Mouse (Mus musculus): Measurements from ENCODE around the gene Mtnr1a. TPM values are rescaled to one million over a fixed set of nuclear protein-coding genes. Genes with fewer than 3 reads are reported as not detected.
A peak's percentile ranks its signal among the peaks of the same experiment; 100 is the strongest.

The Mtnr1a gene
- polyA plus RNA-seq (2012; rRNA removed), result 0.26 and 0.36 TPM in 2 replicates
- 0.12 TPM in 1 of 2 replicates, not detected in the other for polyA plus RNA-seq (2014; fragmentation: Nextera tagmentation; extraction: Ambion mirVana)

DNA sequence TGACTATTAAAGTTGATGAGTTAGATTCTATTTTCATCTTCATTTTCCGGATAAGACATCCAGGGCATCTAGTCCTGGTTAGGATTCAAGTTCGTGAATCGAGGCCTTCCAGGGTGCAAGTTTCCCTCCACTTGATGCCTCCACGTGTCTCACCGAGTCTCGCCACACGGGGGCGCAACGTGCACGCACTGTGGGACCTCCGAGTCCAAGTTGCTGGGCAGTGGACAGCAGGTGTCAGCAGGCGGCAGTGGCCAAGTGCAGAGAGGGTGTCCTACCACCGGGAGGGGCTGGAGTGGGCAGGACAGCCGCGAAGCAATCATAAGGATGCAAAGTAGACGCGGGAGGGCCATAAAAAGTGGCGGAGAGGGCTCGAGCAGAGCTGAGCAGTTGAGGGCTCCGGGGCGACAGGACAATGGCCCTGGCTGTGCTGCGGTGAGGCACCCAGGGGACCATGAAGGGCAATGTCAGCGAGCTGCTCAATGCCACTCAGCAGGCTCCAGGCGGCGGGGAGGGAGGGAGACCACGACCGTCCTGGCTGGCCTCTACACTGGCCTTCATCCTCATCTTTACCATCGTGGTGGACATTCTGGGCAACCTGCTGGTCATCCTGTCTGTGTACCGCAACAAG lies at the start of gene Mtnr1a:
Gene Mtnr1a (plus strand): TSS at position 379 of the 628 bp plus-strand sequence.
- H3K9ac ChIP-seq (ENCODE audit: low read depth, low read length, severe bottlenecking), result no peak within 1 kb of the TSS

DNA sequence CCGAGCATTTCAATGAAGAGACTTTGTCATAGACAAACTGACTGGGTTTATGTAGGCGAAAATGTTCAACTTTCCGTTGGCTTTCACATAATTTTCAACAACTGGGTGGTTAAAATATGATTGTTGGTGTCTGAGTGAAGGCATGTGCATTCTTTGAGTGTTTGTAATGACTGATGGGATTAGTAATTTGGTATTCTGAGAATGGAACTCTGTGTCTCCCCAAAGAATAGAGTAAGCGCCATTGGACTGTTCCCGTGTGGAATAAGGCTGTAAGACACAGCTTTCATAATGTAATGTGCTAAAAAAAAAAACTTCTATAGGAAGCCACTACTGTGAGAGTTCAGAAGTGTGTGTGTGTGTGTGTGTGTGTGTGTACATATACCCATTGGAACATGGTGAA lies 49.7 kb upstream of the Mtnr1a start:
- TF ChIP-seq POLR2A (IDR thresholded peaks at IDR 0.05; ENCODE audit: borderline replicate concordance, extremely low read depth, insufficient read depth, insufficient read length), result no peak
- peaks cover 65% of the 10 kb centered on the region for H3K36me3 ChIP-seq (ENCODE audit: control insufficient read depth, insufficient read depth, low read length)
- H3K9ac ChIP-seq (ENCODE audit: low read depth, low read length, severe bottlenecking), result no peak overlapping the region
- no peak for ATAC-seq (ENCODE audit: low FRiP score, low read depth)
- H3K4me2 ChIP-seq (replicated peaks; ENCODE audit: low read depth, low read length, severe bottlenecking), result no peak overlapping the region
- no peak overlapping the region for H3K27ac ChIP-seq (replicated peaks; ENCODE audit: low read depth, low read length)
- no peaks in the 10 kb centered on the region for H3K27me3 ChIP-seq (ENCODE audit: control insufficient read depth, insufficient read depth, low read length)
- H3K4me3 ChIP-seq (replicated peaks; ENCODE audit: low read length), result no peak overlapping the region
- H3K4me1 ChIP-seq (ENCODE audit: control insufficient read depth, insufficient read depth, low read length), result peaks cover 7% of the 10 kb centered on the region; the same call in 1 of the 2 replicates
- WGBS, result 83% methylated on average over 5 of the region's 5 CpGs
- no peak for DNase-seq (ENCODE audit: low spot score)
- H3K9me3 ChIP-seq (ENCODE audit: control insufficient read depth, low read length), result peaks cover 8% of the 10 kb centered on the region; the same call in 1 of the 2 replicates

More for the DNA sequence above, at the start of gene Mtnr1a:
- Histone ChIP-seq H3K27me3 (ENCODE audit: control insufficient read depth, insufficient read depth, low read length) (0 out of 2 replicates have a peak, but pooled peaks cover 4% of the 10 kb centered on the region), H3K4me2 (replicated peaks; ENCODE audit: low read depth, low read length, severe bottlenecking) (peak within 1 kb of the TSS; percentile 57), H3K4me3 (replicated peaks; ENCODE audit: low read length) (peak within 1 kb of the TSS; percentile 20), H3K9me3 (ENCODE audit: control insufficient read depth, low read length) (no peaks in the 10 kb centered on the region), H3K4me1 (ENCODE audit: control insufficient read depth, insufficient read depth, low read length) (peaks cover 4% of the 10 kb centered on the region; the same call in 1 of the 2 replicates), H3K27ac (replicated peaks; ENCODE audit: low read depth, low read length) (no peak within 1 kb of the TSS), H3K36me3 (ENCODE audit: control insufficient read depth, insufficient read depth, low read length) (no peaks in the 10 kb centered on the region)
- peak; percentile 77 for ATAC-seq (ENCODE audit: low FRiP score, low read depth)
- 9% methylated on average over 26 of the region's 29 CpGs for WGBS
- peak; percentile 72 for DNase-seq (ENCODE audit: low spot score)
- TF ChIP-seq POLR2A (IDR thresholded peaks at IDR 0.05; ENCODE audit: borderline replicate concordance, extremely low read depth, insufficient read depth, insufficient read length), result no peak

GRCm38 (mm10) chr8:45021171-45021570 lies 47.8 kb upstream of the Mtnr1a start:
- H3K9me3 ChIP-seq (ENCODE audit: control insufficient read depth, low read length), result peaks cover 20% of the 10 kb centered on the region; the same call in 1 of the 2 replicates
- H3K4me3 ChIP-seq (replicated peaks; ENCODE audit: low read length), result no peak overlapping the region
- H3K27me3 ChIP-seq (ENCODE audit: control insufficient read depth, insufficient read depth, low read length), result no peaks in the 10 kb centered on the region
- ATAC-seq (ENCODE audit: low FRiP score, low read depth), result no peak
- H3K4me2 ChIP-seq (replicated peaks; ENCODE audit: low read depth, low read length, severe bottlenecking), result no peak overlapping the region
- H3K4me1 ChIP-seq (ENCODE audit: control insufficient read depth, insufficient read depth, low read length), result peaks cover 7% of the 10 kb centered on the region; the same call in 1 of the 2 replicates
- no peak overlapping the region for H3K27ac ChIP-seq (replicated peaks; ENCODE audit: low read depth, low read length)
- WGBS, result 41% methylated on average over 5 of the region's 5 CpGs
- TF ChIP-seq POLR2A (IDR thresholded peaks at IDR 0.05; ENCODE audit: borderline replicate concordance, extremely low read depth, insufficient read depth, insufficient read length), result no peak
- H3K9ac ChIP-seq (ENCODE audit: low read depth, low read length, severe bottlenecking), result no peak overlapping the region; the same call in 1 of the 2 replicates
- H3K36me3 ChIP-seq (ENCODE audit: control insufficient read depth, insufficient read depth, low read length), result peaks cover 65% of the 10 kb centered on the region
- no peak for DNase-seq (ENCODE audit: low spot score)

- peaks cover 71% of the 10 kb centered on the region for H3K36me3 ChIP-seq (ENCODE audit: control insufficient read depth, insufficient read depth, low read length)
- H3K4me1 ChIP-seq (ENCODE audit: control insufficient read depth, insufficient read depth, low read length), result peaks cover 7% of the 10 kb centered on the region; the same call in 1 of the 2 replicates
- TF ChIP-seq POLR2A (IDR thresholded peaks at IDR 0.05; ENCODE audit: borderline replicate concordance, extremely low read depth, insufficient read depth, insufficient read length), result no peak
- H3K4me2 ChIP-seq (replicated peaks; ENCODE audit: low read depth, low read length, severe bottlenecking), result no peak overlapping the region
- no peak overlapping the region for H3K27ac ChIP-seq (replicated peaks; ENCODE audit: low read depth, low read length)
- DNase-seq (ENCODE audit: low spot score) (no peak), ATAC-seq (ENCODE audit: low FRiP score, low read depth) (no peak)
- H3K9ac ChIP-seq (ENCODE audit: low read depth, low read length, severe bottlenecking), result no peak overlapping the region
- no peaks in the 10 kb centered on the region for H3K27me3 ChIP-seq (ENCODE audit: control insufficient read depth, insufficient read depth, low read length)
- H3K4me3 ChIP-seq (replicated peaks; ENCODE audit: low read length), result no peak overlapping the region
- 89% methylated on average over 21 of the region's 21 CpGs for WGBS
- peaks cover 20% of the 10 kb centered on the region; the same call in 1 of the 2 replicates for H3K9me3 ChIP-seq (ENCODE audit: control insufficient read depth, low read length)
These were observed 46.8 kb upstream of the Mtnr1a start for GRCm38 (mm10) chr8:45021911-45022665.

- H3K4me1 ChIP-seq (ENCODE audit: control insufficient read depth, insufficient read depth, low read length), result no peaks in the 10 kb centered on the region
- H3K36me3 ChIP-seq (ENCODE audit: control insufficient read depth, insufficient read depth, low read length), result peaks cover 87% of the 10 kb centered on the region
- peaks cover 20% of the 10 kb centered on the region; the same call in 1 of the 2 replicates for H3K9me3 ChIP-seq (ENCODE audit: control insufficient read depth, low read length)
- no peaks in the 10 kb centered on the region for H3K27me3 ChIP-seq (ENCODE audit: control insufficient read depth, insufficient read depth, low read length)
- no peak overlapping the region for H3K4me3 ChIP-seq (replicated peaks; ENCODE audit: low read length)
- ATAC-seq (ENCODE audit: low FRiP score, low read depth) (peak; percentile 58), DNase-seq (ENCODE audit: low spot score) (peak; percentile 59)
- TF ChIP-seq POLR2A (IDR thresholded peaks at IDR 0.05; ENCODE audit: borderline replicate concordance, extremely low read depth, insufficient read depth, insufficient read length), result no peak
- 15% methylated on average over 6 of the region's 6 CpGs for WGBS
- H3K4me2 ChIP-seq (replicated peaks; ENCODE audit: low read depth, low read length, severe bottlenecking), result no peak overlapping the region
- no peak overlapping the region for H3K9ac ChIP-seq (ENCODE audit: low read depth, low read length, severe bottlenecking)
- H3K27ac ChIP-seq (replicated peaks; ENCODE audit: low read depth, low read length), result no peak overlapping the region
These were observed 40.8 kb upstream of the Mtnr1a start for GRCm38 (mm10) chr8:45028081-45028497.

Measured in limb, embryonic 14.5 days (tissue).